In the genomic region with DNA sequence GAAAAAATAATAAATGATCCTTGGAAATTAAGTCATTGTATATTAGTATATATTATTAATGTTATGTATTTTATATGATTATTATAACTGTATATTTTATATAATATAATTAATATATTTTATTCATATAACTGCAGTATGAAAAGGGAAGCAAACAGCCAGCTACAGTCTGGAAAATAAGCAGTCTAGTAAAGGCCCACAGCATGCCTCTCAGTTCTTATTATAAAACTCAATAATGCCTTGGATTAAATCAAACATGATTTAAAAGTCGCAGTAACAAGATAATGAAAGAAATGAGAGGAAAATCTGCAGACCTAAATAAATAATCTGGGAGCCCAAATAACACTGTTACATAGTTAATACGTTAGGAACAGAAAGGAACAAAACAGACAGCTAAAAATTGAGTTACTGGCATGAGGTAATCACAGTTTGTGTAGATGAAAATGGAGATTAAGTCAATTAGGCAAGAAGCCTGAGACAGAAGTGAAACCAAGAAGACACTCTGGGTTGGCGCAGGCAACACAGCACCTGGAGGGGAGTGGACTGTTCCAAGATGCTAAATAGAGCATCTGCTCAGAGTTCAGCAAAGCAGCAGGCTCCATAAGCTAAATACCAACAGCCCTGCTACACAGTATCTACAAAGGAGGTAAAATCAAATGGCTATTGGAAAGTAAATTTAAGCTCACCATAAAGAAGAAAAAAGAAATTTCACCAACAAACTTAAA, we compare ENCODE assay signal across 21 mouse cellular contexts. TPM values are rescaled to one million over a fixed set of nuclear protein-coding genes. Genes with fewer than 3 reads are reported as not detected.
DNase-seq lines count a peak whose midpoint lies in the region; ATAC-seq and TF ChIP-seq lines count a peak whose summit lies in the region.
"Had no signal": no experiment of that assay in that cellular context is flagged by ENCODE, and none has a peak within 500 bp of the region (broad histone marks: within the 10 kb centered on the region; RNA-seq: fewer than 3 reads in every experiment).

No protein-coding gene starts in this region.

- no peak overlapping the region for H3K4me3 ChIP-seq in hindbrain, postnatal 0 days (ENCODE audit: low read length)
- H3K4me3 ChIP-seq in hindbrain, embryonic 13.5 days, result no peak overlapping the region
- no peak overlapping the region for H3K4me3 ChIP-seq in forebrain, postnatal 0 days (ENCODE audit: low read depth, low read length)
- H3K4me3 ChIP-seq: embryonic facial prominence, embryonic 12.5 days; heart, embryonic 13.5 days; midbrain, embryonic 10.5 days; neural tube, embryonic 13.5 days had no signal

- no peak for TF ChIP-seq CTCF in hindbrain, postnatal 0 days (IDR thresholded peaks at IDR 0.05; ENCODE audit: low read depth)
- no peak for TF ChIP-seq CTCF in forebrain, postnatal 0 days (IDR thresholded peaks at IDR 0.05; ENCODE audit: low read depth)

- H3K9ac ChIP-seq in hindbrain, postnatal 0 days (replicated peaks; ENCODE audit: low read length), result no peak overlapping the region
- no peak overlapping the region for H3K9ac ChIP-seq in hindbrain, embryonic 13.5 days
- H3K9ac ChIP-seq in forebrain, postnatal 0 days, result no peak overlapping the region
- H3K9ac ChIP-seq: embryonic facial prominence, embryonic 12.5 days; heart, embryonic 13.5 days; neural tube, embryonic 13.5 days had no signal

- no peak overlapping the region for H3K4me2 ChIP-seq in hindbrain, postnatal 0 days (ENCODE audit: low read depth, low read length)
- H3K4me2 ChIP-seq in hindbrain, embryonic 13.5 days, result no peak overlapping the region
- no peak overlapping the region for H3K4me2 ChIP-seq in forebrain, postnatal 0 days (ENCODE audit: low read depth)
- H3K4me2 ChIP-seq: embryonic facial prominence, embryonic 12.5 days; heart, embryonic 13.5 days; neural tube, embryonic 13.5 days had no signal

- peak; percentile 18 for DNase-seq in cerebellum, adult 11-12 months
- no peak for DNase-seq in cerebellum, postnatal 36 days
- DNase-seq in hindbrain, postnatal 0 days (ENCODE audit: low spot score), result peak; percentile 72
- peak; percentile 78 for DNase-seq in brain, adult 2 months (ENCODE audit: low read depth, low spot score)
- peak; percentile 78 for DNase-seq in forebrain, postnatal 0 days
- no peak for DNase-seq in ovary, postnatal 10 days (ENCODE audit: low spot score)
- DNase-seq in kidney, adult 11 months, result no peak
- DNase-seq: adrenal gland, adult 2 months; heart, postnatal 4 days; lung, adult 2 months; lung, postnatal 4 days; thymus, postnatal 4 days had no signal

- H3K27ac ChIP-seq in hindbrain, postnatal 0 days, result no peak overlapping the region
- no peak overlapping the region for H3K27ac ChIP-seq in hindbrain, embryonic 13.5 days
- no peak overlapping the region for H3K27ac ChIP-seq in forebrain, postnatal 0 days (ENCODE audit: low read depth, low read length)
- H3K27ac ChIP-seq: embryonic facial prominence, embryonic 12.5 days; heart, embryonic 13.5 days; midbrain, embryonic 10.5 days; neural tube, embryonic 13.5 days had no signal

- no peaks in the 10 kb centered on the region for H3K36me3 ChIP-seq in hindbrain, postnatal 0 days (ENCODE audit: insufficient read depth, low read length)
- no peaks in the 10 kb centered on the region for H3K36me3 ChIP-seq in hindbrain, embryonic 13.5 days
- H3K36me3 ChIP-seq in forebrain, postnatal 0 days (ENCODE audit: insufficient read depth), result no peaks in the 10 kb centered on the region
- H3K36me3 ChIP-seq: embryonic facial prominence, embryonic 12.5 days; heart, embryonic 13.5 days; midbrain, embryonic 10.5 days; neural tube, embryonic 13.5 days had no signal

- 60% methylated on average over 3 of the region's 3 CpGs for WGBS in hindbrain, postnatal 0 days
- 81% methylated on average over 3 of the region's 3 CpGs for WGBS in hindbrain, embryonic 13.5 days
- WGBS in forebrain, postnatal 0 days, result 35% methylated on average over 3 of the region's 3 CpGs

- H3K4me1 ChIP-seq in hindbrain, postnatal 0 days (ENCODE audit: insufficient read depth, low read length), result no peaks in the 10 kb centered on the region
- no peaks in the 10 kb centered on the region for H3K4me1 ChIP-seq in hindbrain, embryonic 13.5 days (replicated peaks)
- no peaks in the 10 kb centered on the region for H3K4me1 ChIP-seq in forebrain, postnatal 0 days (ENCODE audit: insufficient read depth)
- H3K4me1 ChIP-seq: embryonic facial prominence, embryonic 12.5 days; heart, embryonic 13.5 days; midbrain, embryonic 10.5 days; neural tube, embryonic 13.5 days had no signal

- ATAC-seq in hindbrain, postnatal 0 days, result peak; percentile 70
- no peak for ATAC-seq in hindbrain, embryonic 13.5 days (ENCODE audit: low FRiP score)
- peak; percentile 91 for ATAC-seq in forebrain, postnatal 0 days
- ATAC-seq: intestine, embryonic 16.5 days had no signal

- no peaks in the 10 kb centered on the region for H3K27me3 ChIP-seq in hindbrain, postnatal 0 days (ENCODE audit: insufficient read depth, low read length)
- H3K27me3 ChIP-seq in hindbrain, embryonic 13.5 days, result no peaks in the 10 kb centered on the region
- H3K27me3 ChIP-seq in forebrain, postnatal 0 days (ENCODE audit: insufficient read depth, low read length), result no peaks in the 10 kb centered on the region
- H3K27me3 ChIP-seq: embryonic facial prominence, embryonic 12.5 days; heart, embryonic 13.5 days; neural tube, embryonic 13.5 days had no signal

- no peaks in the 10 kb centered on the region for H3K9me3 ChIP-seq in hindbrain, postnatal 0 days (ENCODE audit: low read length)
- 0 out of 2 replicates have a peak, but pooled peaks cover 2% of the 10 kb centered on the region for H3K9me3 ChIP-seq in hindbrain, embryonic 13.5 days
- H3K9me3 ChIP-seq in forebrain, postnatal 0 days (ENCODE audit: low read length), result no peaks in the 10 kb centered on the region
- H3K9me3 ChIP-seq: embryonic facial prominence, embryonic 12.5 days; heart, embryonic 13.5 days; midbrain, embryonic 10.5 days; neural tube, embryonic 13.5 days had no signal

RNA-seq across cellular contexts. Expression of a gene that starts 42.1 kb away (rescaled TPM):
- 35.7 and 38.9 TPM in 2 replicates for total RNA-seq in hindbrain, postnatal 0 days (2014; rRNA removed)
- polyA plus RNA-seq in hindbrain, postnatal 0 days (2015; fragmentation: Nextera tagmentation; extraction: Ambion mirVana), result 6.8 and 7.6 TPM in 2 replicates
- 7.1 and 7.9 TPM in 2 replicates for polyA plus RNA-seq in hindbrain, embryonic 13.5 days (2015; fragmentation: Nextera tagmentation; extraction: Ambion mirVana)
- 22.3 and 25.2 TPM in 2 replicates for total RNA-seq in forebrain, postnatal 0 days (2014; rRNA removed)
- 2.1 and 6.5 TPM in 2 replicates for polyA plus RNA-seq in forebrain, postnatal 0 days (2015; fragmentation: Nextera tagmentation; extraction: Ambion mirVana)
- total RNA-seq: granulocyte monocyte progenitor cell, adult 5-6 weeks; liver, adult 2 months; MEL had no signal
- polyA plus RNA-seq: liver, adult 2 months had no signal

Comparison
In these comparisons a context has a peak if more than half of its experiments do, and no peak if none do; other contexts are left out.
1. DNase-seq: peak in cerebellum, adult 11-12 months (single experiment), hindbrain, postnatal 0 days (single experiment), brain, adult 2 months (single experiment) and forebrain, postnatal 0 days (single experiment); none in cerebellum, postnatal 36 days (0 of 2), ovary, postnatal 10 days (single experiment) and kidney, adult 11 months (single experiment).